Mouse (Mus musculus) myocyte (in vitro differentiated cells): ENCODE measurements around the gene Orm2.

Experiments used
- CEBPB ChIP-seq: IDR thresholded peaks from 2 replicates; pipeline ENCODE4 v1.6.1; 2011; ENCODE audit warnings: mild to moderate bottlenecking, moderate library complexity; ENCODE audit not compliant: poor library complexity, insufficient read depth, severe bottlenecking
- MAX ChIP-seq: IDR thresholded peaks from one replicate; pipeline ENCODE4 v1.6.1; 2011; ENCODE audit warnings: low read depth, mild to moderate bottlenecking, control low read depth
- MYOD1 ChIP-seq, 3 experiments: IDR thresholded peaks; one replicate each; pipeline ENCODE4 v1.6.1; 2011; ENCODE audit warnings: control low read depth in 2 of 3, low read depth in 2 of 3, mild to moderate bottlenecking in 2 of 3, moderate library complexity in 1 of 3; ENCODE audit not compliant: insufficient read length in 2 of 3, control insufficient read depth in 1 of 3
- MYOG ChIP-seq, 3 experiments: IDR thresholded peaks; one replicate each; pipeline ENCODE4 v1.6.1; 2011; ENCODE audit warnings: control low read depth in 2 of 3, low read depth in 2 of 3, mild to moderate bottlenecking in 2 of 3; ENCODE audit not compliant: insufficient read length in 2 of 3, control insufficient read depth in 1 of 3, insufficient read depth in 1 of 3
- POLR2A ChIP-seq: IDR thresholded peaks from one replicate; pipeline ENCODE4 v1.6.1; 2011; ENCODE audit warnings: low read depth, mild to moderate bottlenecking, control low read depth, moderate library complexity; ENCODE audit not compliant: insufficient read length
- POLR2AphosphoS2 ChIP-seq: IDR thresholded peaks from one replicate; pipeline ENCODE4 v1.6.1; 2011; ENCODE audit warnings: low read depth, control low read depth; ENCODE audit not compliant: insufficient read length
- SRF ChIP-seq: IDR thresholded peaks from one replicate; pipeline ENCODE4 v1.6.1; 2011; ENCODE audit warnings: low read depth; ENCODE audit not compliant: control insufficient read depth, insufficient read length
- TCF12 ChIP-seq: IDR thresholded peaks from one replicate; pipeline ENCODE4 v1.6.1; 2011; ENCODE audit warnings: mild to moderate bottlenecking, control low read depth; ENCODE audit not compliant: poor library complexity, insufficient read depth, severe bottlenecking

DNA sequence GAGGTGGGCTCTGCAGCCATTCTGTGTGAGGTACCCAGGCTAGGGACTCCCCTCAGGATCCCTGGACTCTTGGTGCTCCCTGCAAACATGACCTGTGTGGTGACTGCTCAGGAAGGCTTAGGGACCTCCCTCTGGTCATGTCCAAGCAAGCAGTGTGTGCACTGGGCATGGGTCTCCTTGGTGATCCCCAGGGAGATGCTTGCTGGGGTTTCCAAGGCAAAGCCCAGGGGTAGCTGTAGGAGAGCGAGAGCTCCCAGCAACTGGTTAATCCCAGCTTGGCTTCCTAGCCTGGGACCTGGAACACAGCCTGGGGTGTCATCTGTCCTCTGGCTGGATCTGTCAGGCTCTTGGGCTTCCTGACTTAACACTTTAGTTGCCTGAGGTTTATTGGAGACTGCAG is 13.1 kb downstream of the Orm2 start:
- TF ChIP-seq POLR2A (no peak), MAX (no peak), MYOD1 (IDR thresholded peaks at IDR 0.05; ENCODE audit: control insufficient read depth in 1 of 3, insufficient read length in 2 of 3, low read depth in 2 of 3) (no peak), CEBPB (no peak), POLR2AphosphoS2 (no peak), SRF (no peak), MYOG (IDR thresholded peaks at IDR 0.05; ENCODE audit: control insufficient read depth in 1 of 3, insufficient read depth in 1 of 3, insufficient read length in 2 of 3, low read depth in 2 of 3) (no peak), TCF12 (no peak)
